Mouse (Mus musculus) pancreas, adult 10 weeks (tissue): ENCODE measurements around the gene Htr3a. TPM values are rescaled to one million over a fixed set of nuclear protein-coding genes. Genes with fewer than 3 reads are reported as not detected.

Source experiments
- polyA plus RNA-seq: library from polyadenylated mRNA; stranded (reverse); fragments of 350-450 nt; fragmentation: Illumina TruSeq; extraction: RNeasy Lipid Tissue Mini Kit (QIAGEN cat#74804); gene quantifications from one replicate; pipeline ENCODE4 v1.2.3, GENCODE M21; 2015; ENCODE audit warnings: low read depth, low replicate concordance; ENCODE audit not compliant: insufficient read depth

Gene Htr3a
- 0.55 TPM for polyA plus RNA-seq

DNA sequence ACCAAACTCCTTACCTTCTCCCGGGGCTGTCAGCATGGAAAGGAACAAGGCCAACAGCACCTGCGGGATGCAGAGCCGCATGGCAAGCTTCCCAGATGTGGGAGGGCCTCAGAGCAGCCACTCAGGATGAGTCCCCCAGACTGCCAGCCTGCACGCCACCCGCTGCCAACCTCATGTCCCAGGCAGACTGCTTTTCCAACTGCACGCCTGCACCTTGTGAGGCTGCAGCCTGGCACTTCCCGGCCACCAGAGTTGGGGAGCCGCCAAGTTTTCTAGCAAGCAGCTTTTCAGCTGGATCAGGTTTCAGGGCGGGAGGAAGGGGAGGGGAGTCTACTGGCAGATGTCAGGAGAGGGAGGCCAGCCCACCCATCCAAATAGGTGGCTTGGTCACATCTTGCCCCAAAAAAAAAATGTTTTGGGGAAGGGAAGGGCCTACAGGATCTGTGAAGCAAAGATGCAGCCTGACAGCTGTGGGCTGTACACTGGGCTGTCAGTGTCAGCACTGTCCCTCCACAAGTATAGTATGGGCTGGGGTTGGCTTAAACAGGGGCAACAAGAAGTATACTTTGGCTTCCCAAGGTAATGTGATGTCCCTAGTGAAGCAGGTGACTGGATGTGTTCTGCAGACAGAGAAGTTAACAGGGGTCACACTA is at the start of gene Htr3a:
Gene Htr3a (minus strand): TSS at position 215 of the 653 bp plus-strand sequence.

Other genes starting within 250 kb of the Htr3a start
- 4.3 TPM for gene Zbtb16, start 74.9 kb downstream of the Htr3a start, polyA plus RNA-seq
- not detected for gene Htr3b, start 53.9 kb upstream of the Htr3a start, polyA plus RNA-seq
- 2.0 TPM for gene Usp28, start 74.3 kb upstream of the Htr3a start, polyA plus RNA-seq
- 7.9 TPM for gene Zw10, start 144.5 kb upstream of the Htr3a start, polyA plus RNA-seq
- not detected for gene Tmprss5, start 170.2 kb upstream of the Htr3a start, polyA plus RNA-seq